Mouse (Mus musculus): Measurements from ENCODE around the gene Mapk1.

The Mapk1 gene

GRCm38 (mm10) chr16:17085636-17086035 lies 102.5 kb downstream of the Mapk1 start:
- DNase-seq (ENCODE audit: low spot score): no peak

- no peak for DNase-seq (ENCODE audit: low spot score)
These were observed 103.1 kb downstream of the Mapk1 start for GRCm38 (mm10) chr16:17086241-17086640.

DNA sequence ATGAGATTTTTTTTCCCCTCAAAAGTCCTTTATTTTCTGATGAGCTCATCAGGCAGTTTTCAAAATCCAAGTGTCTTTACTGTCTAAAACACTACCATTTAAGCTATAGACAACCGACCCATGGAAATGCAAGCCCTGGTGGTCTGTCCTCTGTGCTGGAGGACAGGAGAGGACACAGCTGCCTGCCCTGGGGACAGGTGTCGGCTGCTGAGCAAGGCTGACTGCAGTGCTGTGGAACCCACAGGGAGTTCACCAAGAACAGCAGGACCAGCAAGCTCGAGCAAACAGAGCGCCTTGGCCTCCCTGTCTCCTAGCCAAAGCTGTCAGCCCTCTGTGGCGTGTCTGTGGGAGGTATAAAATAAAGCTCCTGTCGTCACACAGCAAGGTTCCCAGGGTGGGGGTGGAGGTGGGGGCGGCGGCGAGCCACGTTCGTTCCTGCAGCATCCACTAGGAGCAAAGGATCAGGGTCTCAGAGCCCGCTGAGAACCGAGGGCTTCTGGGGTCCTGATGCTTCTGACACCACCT lies 103.5 kb downstream of the Mapk1 start:
- no peak for DNase-seq (ENCODE audit: low spot score)

GRCm38 (mm10) chr16:17088346-17088745 lies 105.2 kb downstream of the Mapk1 start:
- no peak for DNase-seq (ENCODE audit: low spot score)

DNA sequence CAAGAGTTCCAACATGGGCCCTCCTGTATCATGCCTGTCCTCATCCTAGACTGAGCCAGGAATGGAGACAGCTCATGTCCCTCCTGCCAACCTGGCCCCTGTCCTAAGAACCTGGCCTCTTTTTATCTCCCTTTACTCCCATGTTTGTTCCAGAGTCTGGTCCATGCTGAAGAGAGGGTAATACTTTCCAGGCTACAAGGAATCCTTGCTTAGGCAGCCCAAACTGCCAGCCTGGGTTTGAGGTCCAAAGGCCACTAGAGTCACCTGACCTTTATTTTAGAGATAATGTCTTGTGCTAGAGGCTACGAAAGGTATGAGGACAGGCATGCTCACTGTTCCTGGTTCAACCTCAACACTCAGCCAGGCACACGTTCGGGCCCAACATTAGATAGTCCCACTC lies 113.8 kb downstream of the Mapk1 start:
- DNase-seq (ENCODE audit: low spot score): no peak
